Mouse (Mus musculus): ENCODE measurements around the gene Coa3. TPM values are rescaled to one million over a fixed set of nuclear protein-coding genes. Genes with fewer than 3 reads are reported as not detected.

The Coa3 gene
- polyA plus RNA-seq, 1 experiment = 245 TPM

GRCm38 (mm10) chr11:101263989-101264280, 15.0 kb downstream of the Coa3 start:
- Histone ChIP-seq H3K36me3 (ENCODE audit: control insufficient read depth, insufficient read depth, low read length) (peaks cover 4% of the 10 kb centered on the region; the same call in 1 of the 2 replicates), H3K27me3 (ENCODE audit: control insufficient read depth, insufficient read depth, low read length) (peaks cover 24% of the 10 kb centered on the region), H3K27ac (ENCODE audit: control insufficient read depth, insufficient read depth, low read length) (no peak overlapping the region), H3K4me3 (ENCODE audit: control insufficient read depth, insufficient read depth, low read length) (no peak overlapping the region), H3K4me1 (replicated peaks; ENCODE audit: control insufficient read depth, insufficient read depth, low read length) (peaks cover 20% of the 10 kb centered on the region)
- TF ChIP-seq CTCF (IDR thresholded peaks at IDR 0.05; ENCODE audit: borderline replicate concordance, control insufficient read depth, extremely low read depth, insufficient read depth, low read length, poor library complexity) = no peak
- no peak for TF ChIP-seq POLR2A (IDR thresholded peaks at IDR 0.05; ENCODE audit: control insufficient read depth, extremely low read depth, insufficient read depth, low read length, poor library complexity)
- 43% methylated on average over 3 of the region's 3 CpGs for WGBS
- no peak for DNase-seq

- TF ChIP-seq CTCF (IDR thresholded peaks at IDR 0.05; ENCODE audit: borderline replicate concordance, control insufficient read depth, extremely low read depth, insufficient read depth, low read length, poor library complexity) (no peak), POLR2A (IDR thresholded peaks at IDR 0.05; ENCODE audit: control insufficient read depth, extremely low read depth, insufficient read depth, low read length, poor library complexity) (no peak)
- no peak overlapping the region for H3K27ac ChIP-seq (ENCODE audit: control insufficient read depth, insufficient read depth, low read length)
- WGBS = 20% methylated on average over 32 of the region's 32 CpGs
- DNase-seq = no peak
- no peak overlapping the region for H3K4me3 ChIP-seq (ENCODE audit: control insufficient read depth, insufficient read depth, low read length)
- peaks cover 6% of the 10 kb centered on the region; the same call in 1 of the 2 replicates for H3K36me3 ChIP-seq (ENCODE audit: control insufficient read depth, insufficient read depth, low read length)
- H3K4me1 ChIP-seq (replicated peaks; ENCODE audit: control insufficient read depth, insufficient read depth, low read length) = peaks cover 20% of the 10 kb centered on the region
- H3K27me3 ChIP-seq (ENCODE audit: control insufficient read depth, insufficient read depth, low read length) = peaks cover 24% of the 10 kb centered on the region
Measured at GRCm38 (mm10) chr11:101263138-101263988, 15.6 kb downstream of the Coa3 start.

GRCm38 (mm10) chr11:101262272-101262967, 16.5 kb downstream of the Coa3 start:
- 8% methylated on average over 24 of the region's 24 CpGs for WGBS
- no peak for DNase-seq
- TF ChIP-seq POLR2A (IDR thresholded peaks at IDR 0.05; ENCODE audit: control insufficient read depth, extremely low read depth, insufficient read depth, low read length, poor library complexity) (no peak), CTCF (IDR thresholded peaks at IDR 0.05; ENCODE audit: borderline replicate concordance, control insufficient read depth, extremely low read depth, insufficient read depth, low read length, poor library complexity) (no peak)
- Histone ChIP-seq H3K4me3 (ENCODE audit: control insufficient read depth, insufficient read depth, low read length) (no peak overlapping the region), H3K27ac (ENCODE audit: control insufficient read depth, insufficient read depth, low read length) (no peak overlapping the region), H3K4me1 (replicated peaks; ENCODE audit: control insufficient read depth, insufficient read depth, low read length) (peaks cover 20% of the 10 kb centered on the region), H3K36me3 (ENCODE audit: control insufficient read depth, insufficient read depth, low read length) (peaks cover 6% of the 10 kb centered on the region; the same call in 1 of the 2 replicates), H3K27me3 (ENCODE audit: control insufficient read depth, insufficient read depth, low read length) (peaks cover 24% of the 10 kb centered on the region)

GRCm38 (mm10) chr11:101260826-101261380, 18.0 kb downstream of the Coa3 start:
- WGBS = 5% methylated on average over 30 of the region's 30 CpGs
- TF ChIP-seq CTCF (IDR thresholded peaks at IDR 0.05; ENCODE audit: borderline replicate concordance, control insufficient read depth, extremely low read depth, insufficient read depth, low read length, poor library complexity) = 0 out of 2 replicates have a peak, but pooled peaks have one; percentile 11
- no peak for TF ChIP-seq POLR2A (IDR thresholded peaks at IDR 0.05; ENCODE audit: control insufficient read depth, extremely low read depth, insufficient read depth, low read length, poor library complexity)
- no peak overlapping the region for H3K27ac ChIP-seq (ENCODE audit: control insufficient read depth, insufficient read depth, low read length)
- H3K27me3 ChIP-seq (ENCODE audit: control insufficient read depth, insufficient read depth, low read length) = peaks cover 24% of the 10 kb centered on the region
- peaks cover 20% of the 10 kb centered on the region for H3K4me1 ChIP-seq (replicated peaks; ENCODE audit: control insufficient read depth, insufficient read depth, low read length)
- peaks cover 6% of the 10 kb centered on the region; the same call in 1 of the 2 replicates for H3K36me3 ChIP-seq (ENCODE audit: control insufficient read depth, insufficient read depth, low read length)
- no peak for DNase-seq
- peak overlapping the region; percentile 21 for H3K4me3 ChIP-seq (ENCODE audit: control insufficient read depth, insufficient read depth, low read length)

GRCm38 (mm10) chr11:101259948-101260825, 18.7 kb downstream of the Coa3 start, which contains the start of gene Wnk4:
Gene Wnk4 (plus strand): TSS chr11:101260567.
- Histone ChIP-seq H3K27me3 (ENCODE audit: control insufficient read depth, insufficient read depth, low read length) (peaks cover 22% of the 10 kb centered on the region), H3K36me3 (ENCODE audit: control insufficient read depth, insufficient read depth, low read length) (peaks cover 6% of the 10 kb centered on the region; the same call in 1 of the 2 replicates), H3K4me1 (replicated peaks; ENCODE audit: control insufficient read depth, insufficient read depth, low read length) (peaks cover 17% of the 10 kb centered on the region), H3K27ac (ENCODE audit: control insufficient read depth, insufficient read depth, low read length) (no peak within 1 kb of the TSS), H3K4me3 (ENCODE audit: control insufficient read depth, insufficient read depth, low read length) (peak within 1 kb of the TSS; percentile 21)
- DNase-seq = no peak
- TF ChIP-seq CTCF (IDR thresholded peaks at IDR 0.05; ENCODE audit: borderline replicate concordance, control insufficient read depth, extremely low read depth, insufficient read depth, low read length, poor library complexity) = no peak
- no peak for TF ChIP-seq POLR2A (IDR thresholded peaks at IDR 0.05; ENCODE audit: control insufficient read depth, extremely low read depth, insufficient read depth, low read length, poor library complexity)
- WGBS = 4% methylated on average over 43 of the region's 43 CpGs

All from thymus, adult 2 months (tissue).